Mouse (Mus musculus): Measurements from ENCODE around the gene Dhrs11. TPM values are rescaled to one million over a fixed set of nuclear protein-coding genes. Genes with fewer than 3 reads are reported as not detected.

The Dhrs11 gene
- polyA plus RNA-seq, 1 experiment, result 45.7 TPM

DNA sequence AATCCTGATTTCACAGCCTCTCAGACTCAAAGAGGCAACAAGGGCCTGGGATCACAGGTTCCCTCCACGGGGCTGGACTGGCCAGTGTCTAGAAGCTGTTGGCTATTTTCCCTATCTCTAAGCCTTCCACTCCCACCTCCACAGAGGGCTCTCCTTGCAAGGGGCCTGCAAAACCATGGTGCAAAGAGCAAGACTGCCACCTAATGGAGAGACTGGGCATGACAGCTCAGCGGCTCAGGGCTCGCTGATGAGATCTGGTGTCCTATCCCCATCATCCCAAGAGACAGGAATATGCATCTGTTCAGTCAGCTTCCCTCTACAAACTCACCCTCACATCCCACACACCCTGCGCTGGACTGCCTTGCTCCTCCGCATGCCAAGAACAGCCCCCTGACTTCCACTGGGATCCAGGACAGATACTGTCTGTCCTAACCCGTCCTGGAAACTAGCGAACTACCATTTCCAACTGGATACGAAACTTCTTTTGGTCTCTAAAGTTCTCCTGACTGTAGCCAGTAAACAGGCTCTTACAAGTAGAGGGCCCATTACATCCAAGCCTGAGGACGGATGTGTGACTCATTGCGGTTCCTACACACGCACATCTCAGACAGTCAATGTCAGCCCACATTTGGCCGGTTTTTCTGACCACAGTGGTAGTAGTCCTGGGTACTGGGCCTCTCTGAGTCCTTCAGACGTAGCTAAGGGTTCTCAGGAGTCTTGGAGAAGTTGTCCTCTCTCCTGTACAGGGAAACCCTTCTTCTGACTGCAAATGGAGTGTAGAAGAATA is 14.9 kb downstream of the Dhrs11 start:
- Histone ChIP-seq H3K36me3 (ENCODE audit: control insufficient read depth) (peaks cover 78% of the 10 kb centered on the region), H3K4me1 (ENCODE audit: control insufficient read depth) (peaks cover 31% of the 10 kb centered on the region), H3K9me3 (ENCODE audit: control insufficient read depth, low read length) (peaks cover 7% of the 10 kb centered on the region), H3K27me3 (ENCODE audit: control insufficient read depth) (0 out of 2 replicates have a peak, but pooled peaks cover 1% of the 10 kb centered on the region), H3K4me3 (replicated peaks) (no peak overlapping the region)
- no peak for TF ChIP-seq GATA1 (IDR thresholded peaks at IDR 0.05; ENCODE audit: low read length)
- no peak for TF ChIP-seq TAL1 (IDR thresholded peaks at IDR 0.05; ENCODE audit: low read length)

- TF ChIP-seq TAL1 (IDR thresholded peaks at IDR 0.05; ENCODE audit: low read length) (no peak), GATA1 (IDR thresholded peaks at IDR 0.05; ENCODE audit: low read length) (no peak)
- H3K4me1 ChIP-seq (ENCODE audit: control insufficient read depth), result peaks cover 2% of the 10 kb centered on the region; the same call in 1 of the 2 replicates
- H3K27me3 ChIP-seq (ENCODE audit: control insufficient read depth), result peaks cover 15% of the 10 kb centered on the region
- no peak overlapping the region for H3K4me3 ChIP-seq (replicated peaks)
- no peaks in the 10 kb centered on the region for H3K36me3 ChIP-seq (ENCODE audit: control insufficient read depth)
- H3K9me3 ChIP-seq (ENCODE audit: control insufficient read depth, low read length), result no peaks in the 10 kb centered on the region
Observed at GRCm38 (mm10) chr11:84804373-84804772, 24.4 kb downstream of the Dhrs11 start.

DNA sequence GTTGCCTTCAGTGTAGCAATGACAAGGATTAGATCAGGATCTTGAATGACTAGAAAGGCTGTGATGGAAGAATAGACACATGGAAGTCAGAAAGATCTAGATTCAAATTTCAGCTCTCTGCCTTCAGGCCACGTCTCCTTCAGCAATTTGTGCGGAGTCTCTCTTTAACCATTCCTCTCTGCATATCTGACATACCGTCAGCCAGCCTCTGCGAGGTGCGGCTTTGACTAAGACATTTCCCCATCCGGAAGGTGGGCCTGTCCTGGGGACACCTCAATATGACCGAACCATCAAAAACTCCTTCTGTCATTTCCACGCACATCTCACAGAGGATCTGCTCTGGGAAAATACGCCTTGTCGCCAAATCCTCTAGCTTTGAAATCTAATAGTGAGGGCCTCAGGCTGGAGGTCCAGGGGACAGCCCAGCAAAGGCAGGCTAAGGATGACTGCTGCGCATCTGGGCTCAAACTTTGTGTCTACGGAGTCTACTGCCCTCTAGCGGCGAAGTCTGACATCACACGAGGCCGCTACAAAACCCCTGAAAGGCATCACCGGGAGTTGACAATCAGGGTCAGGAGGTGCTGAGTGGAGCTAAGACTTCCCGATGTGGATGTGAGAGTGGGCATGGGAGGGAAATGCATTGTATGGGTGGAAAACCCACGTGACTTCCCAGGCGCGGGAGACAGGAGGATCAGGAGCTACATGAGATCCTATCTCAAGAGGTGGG is 31.0 kb downstream of the Dhrs11 start:
- TF ChIP-seq GATA1 (IDR thresholded peaks at IDR 0.05; ENCODE audit: low read length), result no peak
- Histone ChIP-seq H3K9me3 (ENCODE audit: control insufficient read depth, low read length) (peaks cover 2% of the 10 kb centered on the region; the same call in 1 of the 2 replicates), H3K4me3 (replicated peaks) (no peak overlapping the region), H3K4me1 (ENCODE audit: control insufficient read depth) (peaks cover 5% of the 10 kb centered on the region), H3K27me3 (ENCODE audit: control insufficient read depth) (peaks cover 20% of the 10 kb centered on the region), H3K36me3 (ENCODE audit: control insufficient read depth) (no peaks in the 10 kb centered on the region)

DNA sequence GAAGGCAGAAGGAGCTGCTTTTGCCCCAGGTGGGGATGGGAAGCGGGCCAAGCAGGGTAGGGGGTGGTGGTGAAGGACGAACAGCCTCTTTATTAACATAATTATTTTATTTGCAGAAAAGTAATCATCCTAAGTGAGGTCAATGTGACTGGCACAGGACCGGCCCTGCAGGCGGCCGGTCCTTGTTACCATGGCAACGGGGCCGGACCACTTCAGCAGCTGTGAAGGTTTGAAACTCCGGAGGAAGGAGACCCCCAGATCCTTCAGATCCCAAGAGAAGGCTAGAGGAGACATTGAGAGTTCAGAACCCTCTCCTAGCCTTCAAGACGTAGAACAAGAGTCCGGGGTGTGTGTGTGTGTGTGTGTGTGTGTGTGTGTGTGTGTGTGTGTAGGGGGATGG is 31.8 kb downstream of the Dhrs11 start:
- no peak for TF ChIP-seq GATA1 (IDR thresholded peaks at IDR 0.05; ENCODE audit: low read length)
- no peak for TF ChIP-seq TAL1 (IDR thresholded peaks at IDR 0.05; ENCODE audit: low read length)
- Histone ChIP-seq H3K4me3 (replicated peaks) (no peak overlapping the region), H3K36me3 (ENCODE audit: control insufficient read depth) (no peaks in the 10 kb centered on the region), H3K9me3 (ENCODE audit: control insufficient read depth, low read length) (peaks cover 2% of the 10 kb centered on the region; the same call in 1 of the 2 replicates), H3K4me1 (ENCODE audit: control insufficient read depth) (peaks cover 5% of the 10 kb centered on the region), H3K27me3 (ENCODE audit: control insufficient read depth) (peaks cover 21% of the 10 kb centered on the region)

DNA sequence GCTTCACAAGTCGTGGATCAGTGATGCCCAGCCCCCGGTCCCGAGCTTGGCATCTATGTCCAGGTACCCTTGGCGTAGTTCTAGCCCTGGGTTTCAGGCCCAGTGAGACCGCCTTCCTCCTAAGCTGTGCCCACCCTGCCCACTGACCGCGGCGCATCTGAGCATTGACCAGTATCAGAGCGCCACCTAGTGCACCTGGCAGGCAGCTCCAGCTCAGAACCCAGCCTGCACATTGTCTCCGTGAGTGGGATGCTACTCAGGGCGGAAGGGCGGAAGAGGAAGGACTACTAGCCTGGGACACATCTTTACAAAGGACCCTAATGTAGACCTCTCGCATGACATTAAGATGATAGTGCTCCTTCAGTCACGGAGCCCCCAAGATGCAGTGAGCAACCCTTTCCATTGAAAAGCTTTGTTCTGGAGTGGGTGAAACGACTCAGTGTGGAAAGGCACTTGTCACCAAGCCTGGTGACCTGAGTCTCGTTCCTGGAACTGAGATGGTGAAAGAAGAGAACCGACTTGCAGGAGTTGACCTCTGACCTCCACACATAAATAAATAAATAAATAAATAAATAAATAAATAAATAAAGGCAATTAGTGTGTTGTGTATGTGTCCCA is 34.2 kb downstream of the Dhrs11 start:
- no peaks in the 10 kb centered on the region for H3K36me3 ChIP-seq (ENCODE audit: control insufficient read depth)
- H3K9me3 ChIP-seq (ENCODE audit: control insufficient read depth, low read length), result peaks cover 2% of the 10 kb centered on the region; the same call in 1 of the 2 replicates
- H3K4me1 ChIP-seq (ENCODE audit: control insufficient read depth), result peaks cover 5% of the 10 kb centered on the region
- TF ChIP-seq TAL1 (IDR thresholded peaks at IDR 0.05; ENCODE audit: low read length) (no peak), GATA1 (IDR thresholded peaks at IDR 0.05; ENCODE audit: low read length) (no peak)
- H3K27me3 ChIP-seq (ENCODE audit: control insufficient read depth), result peaks cover 27% of the 10 kb centered on the region
- no peak overlapping the region for H3K4me3 ChIP-seq (replicated peaks)

DNA sequence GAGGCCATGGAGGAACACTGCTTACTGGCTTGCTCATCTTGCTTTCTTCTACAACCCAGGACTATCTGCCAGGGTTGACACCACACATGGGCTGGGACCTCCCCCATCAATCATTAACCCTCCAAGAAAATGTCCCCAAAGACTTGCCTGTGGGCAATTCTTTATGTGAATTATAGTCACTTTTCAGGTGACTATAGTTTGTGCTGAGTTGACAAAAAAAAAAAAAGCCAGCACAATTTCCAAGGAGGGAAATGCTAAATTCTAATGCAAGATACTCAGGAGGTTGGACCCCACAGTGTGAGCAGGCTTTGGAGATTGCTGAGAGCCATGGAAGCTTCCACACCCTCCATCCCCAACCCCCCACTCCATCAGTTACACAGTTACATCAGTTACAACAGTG is 35.2 kb downstream of the Dhrs11 start:
- peaks cover 5% of the 10 kb centered on the region for H3K4me1 ChIP-seq (ENCODE audit: control insufficient read depth)
- TF ChIP-seq TAL1 (IDR thresholded peaks at IDR 0.05; ENCODE audit: low read length) (no peak), GATA1 (IDR thresholded peaks at IDR 0.05; ENCODE audit: low read length) (no peak)
- H3K36me3 ChIP-seq (ENCODE audit: control insufficient read depth), result no peaks in the 10 kb centered on the region
- H3K4me3 ChIP-seq (replicated peaks), result no peak overlapping the region
- peaks cover 33% of the 10 kb centered on the region for H3K27me3 ChIP-seq (ENCODE audit: control insufficient read depth)
- H3K9me3 ChIP-seq (ENCODE audit: control insufficient read depth, low read length), result no peaks in the 10 kb centered on the region

- H3K9me3 ChIP-seq (ENCODE audit: control insufficient read depth, low read length), result no peaks in the 10 kb centered on the region
- no peaks in the 10 kb centered on the region for H3K36me3 ChIP-seq (ENCODE audit: control insufficient read depth)
- TF ChIP-seq TAL1 (IDR thresholded peaks at IDR 0.05; ENCODE audit: low read length) (no peak), GATA1 (IDR thresholded peaks at IDR 0.05; ENCODE audit: low read length) (no peak)
- H3K27me3 ChIP-seq (ENCODE audit: control insufficient read depth), result peaks cover 41% of the 10 kb centered on the region
- peaks cover 3% of the 10 kb centered on the region for H3K4me1 ChIP-seq (ENCODE audit: control insufficient read depth)
- H3K4me3 ChIP-seq (replicated peaks), result no peak overlapping the region
Observed at GRCm38 (mm10) chr11:84790383-84790782, 38.4 kb downstream of the Dhrs11 start.

- TF ChIP-seq GATA1 (IDR thresholded peaks at IDR 0.05; ENCODE audit: low read length) (no peak), TAL1 (IDR thresholded peaks at IDR 0.05; ENCODE audit: low read length) (no peak)
- Histone ChIP-seq H3K4me1 (ENCODE audit: control insufficient read depth) (no peaks in the 10 kb centered on the region), H3K9me3 (ENCODE audit: control insufficient read depth, low read length) (no peaks in the 10 kb centered on the region), H3K36me3 (ENCODE audit: control insufficient read depth) (no peaks in the 10 kb centered on the region), H3K4me3 (replicated peaks) (no peak overlapping the region), H3K27me3 (ENCODE audit: control insufficient read depth) (peaks cover 68% of the 10 kb centered on the region)
Observed at GRCm38 (mm10) chr11:84780143-84780870, 48.5 kb downstream of the Dhrs11 start.

All from erythroblast, embryonic 14.5 days (primary cell).